Mouse (Mus musculus) spleen, adult 2 months (tissue): ENCODE results near the gene Atp6v0a1. TPM values are rescaled to one million over a fixed set of nuclear protein-coding genes. Genes with fewer than 3 reads are reported as not detected.

ENCODE experiments used
- DNase-seq, 2 experiments: peaks; one replicate each; pipeline versions ENCODE4 v3.0.0 to v3.0.0-alpha.2; 2012 to 2021; ENCODE audit warnings: low spot score in 2 of 2, low read depth in 1 of 2
- H3K27ac ChIP-seq: fragments of 200-500 bp; 2 replicates; pipeline ENCODE4 v1.5.1; 2012; ENCODE audit warnings: low read length, inconsistent platforms; ENCODE audit not compliant: insufficient read depth
- H3K27me3 ChIP-seq: fragments of 200-500 bp; 2 replicates; pipeline ENCODE4 v1.6.1; 2012; ENCODE audit warnings: mild to moderate bottlenecking, moderate library complexity, low read length, inconsistent platforms; ENCODE audit not compliant: control insufficient read depth, insufficient read depth
- H3K36me3 ChIP-seq: fragments of 200-500 bp; 2 replicates; pipeline ENCODE4 v1.6.1; 2012; ENCODE audit warnings: mild to moderate bottlenecking, low read length, inconsistent platforms; ENCODE audit not compliant: control insufficient read depth, insufficient read depth
- H3K4me1 ChIP-seq: fragments of 200-500 bp; 2 replicates; pipeline ENCODE4 v1.6.1; 2011; ENCODE audit warnings: inconsistent platforms; ENCODE audit not compliant: control insufficient read depth, insufficient read depth, insufficient read length
- H3K4me3 ChIP-seq: fragments of 200-500 bp; 2 replicates; pipeline ENCODE4 v1.5.1; 2011; ENCODE audit warnings: mild to moderate bottlenecking, inconsistent platforms; ENCODE audit not compliant: insufficient read depth, insufficient read length; ENCODE audit errors: extremely low read depth
- CTCF ChIP-seq: fragments of 200-500 bp; IDR thresholded peaks from 2 replicates; pipeline ENCODE4 v1.5.1; 2011; ENCODE audit warnings: mild to moderate bottlenecking, inconsistent platforms; ENCODE audit not compliant: insufficient read depth, insufficient read length, insufficient replicate concordance; ENCODE audit errors: extremely low read depth
- POLR2A ChIP-seq: fragments of 200-500 bp; IDR thresholded peaks from 2 replicates; pipeline ENCODE4 v1.6.1; 2011; ENCODE audit warnings: low read depth, low read length, inconsistent platforms
- WGBS: fragments of 180-500 bp; shearing (Covaris S2); methylation state at CpG from one replicate; pipeline ENCODE4 v1.1.7; 2018; 5-methylcytosine and 5-hydroxymethylcytosine counted together
- polyA plus RNA-seq: library from polyadenylated mRNA; depleted of rRNA; stranded (reverse); fragments of >200 nt; gene quantifications from 2 replicates; pipeline ENCODE4 v1.2.3, GENCODE M21; 2012

Gene Atp6v0a1
- polyA plus RNA-seq, 1 experiment, result 41.8 TPM

- Histone ChIP-seq H3K4me3 (no peak overlapping the region), H3K27ac (no peak overlapping the region), H3K36me3 (peaks cover 6% of the 10 kb centered on the region), H3K4me1 (peaks cover 6% of the 10 kb centered on the region), H3K27me3 (no peaks in the 10 kb centered on the region)
- 93% methylated on average over 14 of the region's 14 CpGs for WGBS
- no peak for TF ChIP-seq CTCF
- TF ChIP-seq POLR2A, result no peak
- DNase-seq, result no peak
Observed at GRCm38 (mm10) chr11:101071810-101072428, 62.7 kb downstream of the Atp6v0a1 start.

- Histone ChIP-seq H3K27me3 (peaks cover 6% of the 10 kb centered on the region), H3K27ac (no peak within 1 kb of the TSS), H3K36me3 (peaks cover 10% of the 10 kb centered on the region), H3K4me3 (no peak within 1 kb of the TSS), H3K4me1 (peaks cover under 1% of the 10 kb centered on the region; the same call in 1 of the 2 replicates)
- no peak for DNase-seq
- TF ChIP-seq POLR2A, result no peak
- TF ChIP-seq CTCF, result no peak
- WGBS, result 87% methylated on average over 9 of the region's 9 CpGs
Observed at GRCm38 (mm10) chr11:101078121-101078520, 68.9 kb downstream of the Atp6v0a1 start, which contains the start of gene Hsd17b1. Gene Hsd17b1, plus strand, starts transcription at chr11:101078411.

GRCm38 (mm10) chr11:101079746-101080145 is 70.5 kb downstream of the Atp6v0a1 start:
- DNase-seq, result no peak
- TF ChIP-seq POLR2A (no peak), CTCF (no peak)
- Histone ChIP-seq H3K27me3 (peaks cover 6% of the 10 kb centered on the region), H3K27ac (no peak overlapping the region), H3K36me3 (peaks cover 10% of the 10 kb centered on the region), H3K4me3 (no peak overlapping the region), H3K4me1 (peaks cover 4% of the 10 kb centered on the region; the same call in 1 of the 2 replicates)
- 8% methylated on average over 27 of the region's 27 CpGs for WGBS

DNA sequence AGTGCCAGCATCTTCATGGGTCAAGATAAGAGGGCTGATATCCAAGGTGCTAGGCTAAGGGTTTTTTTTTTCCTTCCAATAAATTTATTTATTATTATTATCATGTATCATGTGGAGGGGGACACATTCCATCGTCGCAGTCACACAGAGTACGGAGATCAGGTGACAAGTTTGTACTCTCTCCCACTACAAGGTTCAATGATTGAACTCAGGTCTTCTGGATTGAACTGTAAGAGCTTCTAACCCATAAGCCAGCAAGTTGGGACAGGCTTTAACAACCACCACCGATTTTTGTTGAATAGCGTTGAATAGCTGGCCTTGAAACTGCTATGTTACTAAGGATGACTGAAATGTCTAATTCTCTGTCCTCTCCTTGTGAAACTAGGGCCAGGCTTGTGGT is 71.2 kb downstream of the Atp6v0a1 start:
- peaks cover 4% of the 10 kb centered on the region; the same call in 1 of the 2 replicates for H3K4me1 ChIP-seq

DNA sequence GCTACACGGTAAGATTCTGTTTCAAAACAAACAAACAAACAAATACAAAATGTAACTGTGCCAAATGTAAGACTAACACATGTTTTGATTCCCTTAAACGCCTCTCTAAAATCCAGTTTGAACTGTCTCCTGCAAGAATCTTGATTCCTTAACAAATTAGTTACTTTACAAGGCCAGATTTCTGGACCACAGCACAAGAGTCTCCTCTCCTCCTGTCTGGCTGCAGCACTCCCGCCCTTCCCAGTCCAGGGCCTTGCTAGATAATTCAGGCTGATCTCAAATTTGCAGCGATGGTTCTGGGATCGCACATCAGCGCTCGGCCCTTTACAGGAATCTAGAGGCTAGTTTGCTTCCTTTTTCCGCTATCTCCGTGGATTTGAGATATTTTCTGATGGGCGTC is 72.4 kb downstream of the Atp6v0a1 start:
- DNase-seq, result no peak
- TF ChIP-seq POLR2A, result no peak
- no peak for TF ChIP-seq CTCF
- peaks cover 11% of the 10 kb centered on the region; the same call in 1 of the 2 replicates for H3K4me1 ChIP-seq
- WGBS, result 18% methylated on average over 10 of the region's 10 CpGs
- peaks cover 8% of the 10 kb centered on the region for H3K36me3 ChIP-seq
- peak overlapping the region; percentile 72; the same call in 1 of the 2 replicates for H3K4me3 ChIP-seq
- H3K27ac ChIP-seq, result peak overlapping the region; percentile 89
- peaks cover 6% of the 10 kb centered on the region for H3K27me3 ChIP-seq

More for the DNA sequence above, 71.2 kb downstream of the Atp6v0a1 start:
- H3K36me3 ChIP-seq, result peaks cover 12% of the 10 kb centered on the region
- WGBS, result 90% methylated on average over 5 of the region's 5 CpGs
- H3K27me3 ChIP-seq, result peaks cover 6% of the 10 kb centered on the region
- no peak for TF ChIP-seq POLR2A
- TF ChIP-seq CTCF, result no peak
- no peak overlapping the region for H3K27ac ChIP-seq
- no peak overlapping the region for H3K4me3 ChIP-seq
- DNase-seq, result no peak

DNA sequence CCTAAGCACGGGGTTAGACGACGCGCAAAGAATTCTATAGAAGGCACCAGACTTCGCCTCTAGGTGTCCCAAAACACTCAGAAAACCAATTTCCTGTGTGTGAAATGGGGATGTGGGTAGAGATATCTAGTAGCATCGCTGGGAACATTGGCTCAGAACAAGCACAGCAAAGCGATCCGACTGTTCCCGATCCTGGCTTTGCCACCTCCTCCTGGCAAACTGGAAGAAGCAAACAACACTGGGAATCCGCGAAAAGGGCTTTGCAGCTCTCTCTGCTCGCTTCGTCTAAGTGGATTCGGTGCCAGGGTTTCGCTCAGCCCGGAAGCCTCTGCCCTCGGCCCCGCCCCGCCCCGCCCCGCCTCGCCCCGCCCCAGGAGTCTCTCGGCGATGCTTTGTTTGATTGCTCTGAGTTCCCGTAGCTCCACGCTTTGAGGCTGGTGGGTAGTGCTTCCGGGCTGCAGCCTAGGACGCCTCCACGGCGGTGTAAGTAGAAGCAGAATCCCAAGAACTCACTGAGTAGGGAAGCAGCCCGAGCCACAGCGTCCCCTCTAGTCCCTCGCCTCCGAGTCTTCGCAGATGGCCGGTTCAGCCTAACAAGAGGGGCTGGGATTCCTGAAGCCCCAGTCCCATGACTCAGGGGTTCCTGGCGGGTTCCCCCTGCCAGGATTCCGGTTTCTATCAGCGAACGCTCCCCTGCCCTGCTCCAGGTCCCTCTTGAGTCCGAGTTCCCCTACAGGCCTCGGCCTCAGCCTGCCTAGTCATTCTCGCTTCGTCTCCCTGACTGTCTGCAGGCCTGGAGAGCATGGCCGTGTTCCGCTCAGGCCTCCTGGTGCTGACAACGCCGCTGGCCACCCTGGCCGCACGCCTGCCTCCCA is 73.2 kb downstream of the Atp6v0a1 start, which contains the start of gene Coasy:
Gene Coasy (plus strand): TSS at position 358 of the 875 bp plus-strand sequence.
- TF ChIP-seq POLR2A (peak; percentile 67), CTCF (peak; percentile 17; the same call in 1 of the 2 replicates)
- Histone ChIP-seq H3K4me1 (peaks cover 12% of the 10 kb centered on the region; the same call in 1 of the 2 replicates), H3K27ac (peak within 1 kb of the TSS; percentile 89), H3K27me3 (peaks cover 6% of the 10 kb centered on the region), H3K36me3 (peaks cover 2% of the 10 kb centered on the region; the same call in 1 of the 2 replicates), H3K4me3 (peak within 1 kb of the TSS; percentile 84)
- under 1% methylated on average over 51 of the region's 51 CpGs for WGBS
- peak; percentile 82 to 87 for DNase-seq
